Mouse (Mus musculus): Measurements from ENCODE around the gene Myo1g. TPM values are rescaled to one million over a fixed set of nuclear protein-coding genes. Genes with fewer than 3 reads are reported as not detected.

The Myo1g gene
- total RNA-seq, 4 experiments from 2014 or later = 0.44 to 1.3 (median 0.67) TPM

DNA sequence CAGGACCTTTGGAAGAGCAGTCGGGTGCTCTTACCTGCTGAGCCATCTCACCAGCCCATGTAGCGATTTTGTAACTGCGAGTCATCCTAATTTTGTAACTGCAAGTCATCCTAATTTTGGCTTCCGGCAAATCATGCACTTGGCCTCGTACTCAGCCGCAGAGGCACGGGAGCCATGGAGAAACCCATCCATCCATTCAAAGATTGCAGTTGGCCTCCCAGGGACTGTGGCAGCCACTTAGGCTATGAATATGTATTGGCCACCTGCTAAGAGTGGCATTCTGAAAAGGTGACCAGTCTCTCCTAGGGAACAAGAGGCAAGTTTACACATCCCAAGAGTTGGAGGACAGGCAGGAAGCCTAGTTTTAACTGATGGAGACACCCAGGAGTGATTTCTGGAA is 31.5 kb downstream of the Myo1g start:
- no peak for DNase-seq (ENCODE audit: low spot score in 2 of 2)

DNA sequence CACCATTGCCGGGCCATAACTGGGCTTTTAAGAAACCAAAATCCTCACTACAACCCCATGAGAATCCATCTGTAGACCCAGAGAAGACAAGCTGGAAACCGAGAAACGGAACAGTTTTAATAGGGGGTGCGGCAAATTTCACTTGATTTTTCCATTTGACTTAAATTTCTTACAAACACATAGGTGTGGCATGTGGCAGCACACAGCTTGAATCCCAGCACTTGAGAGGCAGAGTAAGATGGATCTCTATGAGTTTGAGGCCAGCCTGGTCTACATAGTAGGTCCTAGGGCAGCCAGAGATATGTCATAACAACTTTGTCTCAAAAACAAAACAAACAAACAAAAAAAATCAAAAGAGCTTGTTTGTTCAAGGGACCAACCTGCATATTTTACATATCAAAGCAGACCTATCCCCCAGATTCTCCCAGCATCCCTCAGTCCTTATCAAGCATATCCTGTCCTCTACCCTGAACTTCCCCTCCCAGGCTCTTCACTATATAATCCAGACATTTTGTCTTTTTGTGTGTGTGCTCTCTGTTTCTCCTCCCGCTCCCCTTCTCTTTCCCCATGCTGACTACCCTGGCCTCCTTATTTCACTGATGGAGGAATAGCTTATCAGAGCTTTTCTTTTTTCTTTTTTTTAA is 32.6 kb downstream of the Myo1g start:
- no peak for DNase-seq (ENCODE audit: low spot score in 2 of 2)

DNA sequence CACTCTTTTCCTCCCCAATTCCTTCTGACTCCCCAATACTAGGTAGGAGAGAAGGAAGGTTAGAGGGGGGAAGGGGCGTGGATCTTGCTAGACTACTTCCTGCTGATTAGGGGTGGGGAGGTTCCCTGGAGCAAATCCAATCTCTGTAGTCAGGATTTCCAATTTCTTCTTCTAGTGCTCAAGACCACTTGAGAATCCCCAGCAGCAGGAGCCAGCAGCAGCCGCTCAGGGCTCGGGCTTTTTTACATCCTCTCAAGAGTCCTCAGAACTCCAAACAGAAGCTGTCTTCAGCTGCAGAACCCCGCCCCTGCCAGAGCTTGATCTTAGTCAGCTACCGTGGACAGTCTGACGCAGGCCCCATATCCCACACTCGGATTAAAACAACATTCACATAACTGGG is 33.3 kb downstream of the Myo1g start:
- no peak for DNase-seq (ENCODE audit: low spot score in 2 of 2)

DNA sequence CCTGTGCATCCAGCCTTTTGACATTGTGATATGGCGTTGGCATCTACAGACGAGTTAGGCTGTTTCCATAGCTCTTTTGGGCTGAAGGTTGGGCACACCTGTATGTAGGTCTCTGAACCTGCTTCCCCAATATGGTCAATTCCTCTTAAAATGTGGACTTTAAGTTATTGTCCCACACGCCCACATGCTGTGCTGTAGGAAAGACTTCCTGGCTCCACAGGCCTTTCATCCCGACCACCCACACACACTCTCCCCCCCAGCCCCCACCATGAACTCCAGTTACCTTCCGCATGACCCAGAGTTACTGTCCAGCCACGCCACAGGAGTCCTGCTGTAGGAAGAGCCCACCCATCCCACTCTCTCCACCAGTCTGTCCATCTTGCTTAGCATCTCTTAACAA is 33.8 kb downstream of the Myo1g start:
- DNase-seq (ENCODE audit: low spot score in 2 of 2) = no peak

DNA sequence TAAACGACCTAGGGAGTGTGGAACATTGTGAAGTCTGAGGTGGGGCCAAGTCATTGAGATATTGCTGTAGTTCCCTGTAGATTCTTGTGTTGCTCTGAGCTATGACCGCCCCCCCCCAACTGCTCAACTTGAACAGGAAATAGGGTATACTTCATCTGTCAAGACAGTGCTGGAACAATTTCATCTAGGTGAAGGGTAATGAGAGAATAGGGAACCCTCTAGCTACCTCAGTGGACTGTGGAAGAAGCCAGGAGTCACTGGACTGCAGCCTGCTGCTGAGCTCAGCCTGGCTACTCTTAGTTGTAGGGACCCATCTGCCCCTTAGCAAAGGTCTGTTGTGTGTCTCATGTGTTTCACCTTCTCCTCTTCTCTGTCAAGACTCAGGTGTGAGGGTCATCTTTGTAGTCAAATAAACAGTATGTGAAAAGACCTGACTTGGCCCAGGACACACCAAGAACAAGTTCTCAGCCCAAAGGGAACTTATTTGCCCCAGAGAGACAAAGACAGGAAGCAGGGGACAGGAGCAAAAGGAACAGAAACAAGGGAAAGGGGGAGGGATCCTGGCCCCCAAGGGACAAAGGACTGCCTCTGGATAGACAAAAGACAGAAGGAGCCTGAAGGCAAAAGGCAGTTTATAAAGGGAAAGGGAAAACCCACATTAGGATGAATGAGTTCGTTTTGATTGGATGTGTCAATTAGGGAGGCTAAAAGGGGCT is 36.4 kb downstream of the Myo1g start:
- DNase-seq (ENCODE audit: low spot score in 2 of 2) = no peak

DNA sequence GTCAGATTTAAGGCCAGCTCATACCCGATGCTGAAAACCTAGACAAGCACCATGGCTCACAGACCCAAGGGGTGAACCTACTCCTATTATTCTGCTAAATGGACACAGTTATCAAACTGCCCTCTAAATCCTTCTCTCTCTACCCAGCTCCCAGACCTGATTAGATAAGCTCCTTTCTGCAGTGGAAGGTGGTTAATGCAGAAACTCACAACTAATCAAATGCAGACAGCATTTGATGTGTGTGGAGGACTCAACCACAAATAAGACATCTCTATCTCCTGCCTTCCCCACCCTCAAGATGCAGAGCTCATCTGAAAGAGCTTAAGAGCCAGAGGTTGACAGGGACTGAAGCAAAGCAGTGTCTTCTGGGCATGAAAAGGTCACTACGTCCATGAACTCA is 37.7 kb downstream of the Myo1g start:
- DNase-seq (ENCODE audit: low spot score in 2 of 2) = no peak

DNA sequence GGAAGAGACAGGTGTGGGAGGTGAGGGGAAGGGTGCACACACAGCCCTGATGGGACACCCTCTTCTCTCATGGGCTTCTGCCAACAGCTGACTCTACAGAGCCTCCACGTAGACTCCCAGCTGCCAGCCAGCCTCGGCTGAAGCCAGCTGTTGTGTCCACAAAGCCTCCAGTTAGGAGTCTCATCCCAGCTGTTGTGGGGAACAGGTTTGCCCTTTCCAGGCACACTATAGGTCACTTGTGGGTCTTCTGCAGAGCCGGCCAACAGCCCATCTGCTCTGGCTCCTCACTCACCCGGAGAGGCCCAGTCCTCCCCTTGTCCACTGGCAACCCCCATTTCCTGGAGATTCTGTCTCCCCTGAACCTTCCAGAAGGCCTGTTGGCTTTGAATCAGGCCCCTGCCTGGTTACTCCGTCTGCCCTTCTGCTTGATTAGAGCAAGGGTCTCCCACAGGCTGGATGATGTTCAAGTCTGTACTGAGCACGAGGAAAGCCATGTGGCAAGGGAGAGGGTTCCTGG is 39.0 kb downstream of the Myo1g start:
- DNase-seq (ENCODE audit: low spot score in 2 of 2) = no peak

DNA sequence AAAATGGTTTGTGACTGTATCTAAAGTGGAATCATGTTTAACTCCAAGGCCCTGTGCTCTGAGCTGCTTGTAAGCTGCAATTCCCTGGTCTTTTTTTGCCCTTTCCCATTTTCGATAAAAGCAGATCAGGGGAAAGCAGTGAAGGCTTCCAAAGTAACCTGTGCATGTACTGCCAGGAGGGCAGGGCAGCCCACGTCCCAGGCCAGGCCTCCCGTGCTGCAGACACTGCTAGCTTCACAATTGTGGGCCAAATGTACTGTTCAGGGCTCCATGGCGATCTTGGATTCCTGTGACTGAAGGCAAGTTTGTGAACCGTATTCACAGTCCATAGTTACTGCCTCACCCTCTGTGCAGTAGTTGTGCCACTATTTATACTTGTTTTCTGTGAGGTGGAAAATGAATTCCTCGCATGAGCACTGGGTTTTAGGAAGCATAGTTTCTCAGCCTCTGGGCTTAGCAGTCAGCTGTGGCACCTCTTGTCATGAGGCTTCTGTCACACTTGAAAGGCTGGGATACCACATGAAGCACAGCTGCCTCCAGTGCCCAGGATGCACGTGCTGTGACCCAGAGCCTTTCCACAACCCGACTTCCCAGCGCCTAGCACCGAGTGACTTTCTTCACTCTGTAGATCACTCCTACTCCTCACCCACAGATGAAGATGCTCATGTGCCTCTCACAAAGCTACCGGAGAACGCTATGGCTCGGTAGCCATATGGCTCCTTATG is 39.9 kb downstream of the Myo1g start:
- no peak for DNase-seq (ENCODE audit: low spot score in 2 of 2)

DNA sequence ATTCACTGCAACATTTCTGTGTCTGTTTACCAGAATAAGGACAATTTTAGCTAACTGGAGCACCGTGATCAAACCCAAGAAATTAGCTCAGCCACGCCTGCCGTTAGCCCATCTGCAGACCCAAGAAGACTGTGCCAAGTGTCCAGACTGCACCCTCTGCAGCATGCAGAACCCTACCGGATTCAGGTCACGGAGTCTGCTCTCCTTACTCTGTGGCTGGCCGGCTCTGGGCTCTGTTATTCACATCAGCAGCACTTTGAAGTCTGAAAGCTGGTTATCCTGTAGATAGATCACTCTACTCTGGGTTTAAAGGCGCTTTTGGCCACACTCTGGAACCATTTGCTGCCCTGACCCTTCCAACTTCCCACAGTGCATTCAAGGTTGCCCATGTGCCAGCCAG is 40.6 kb downstream of the Myo1g start:
- DNase-seq (ENCODE audit: low spot score in 2 of 2) = no peak

DNA sequence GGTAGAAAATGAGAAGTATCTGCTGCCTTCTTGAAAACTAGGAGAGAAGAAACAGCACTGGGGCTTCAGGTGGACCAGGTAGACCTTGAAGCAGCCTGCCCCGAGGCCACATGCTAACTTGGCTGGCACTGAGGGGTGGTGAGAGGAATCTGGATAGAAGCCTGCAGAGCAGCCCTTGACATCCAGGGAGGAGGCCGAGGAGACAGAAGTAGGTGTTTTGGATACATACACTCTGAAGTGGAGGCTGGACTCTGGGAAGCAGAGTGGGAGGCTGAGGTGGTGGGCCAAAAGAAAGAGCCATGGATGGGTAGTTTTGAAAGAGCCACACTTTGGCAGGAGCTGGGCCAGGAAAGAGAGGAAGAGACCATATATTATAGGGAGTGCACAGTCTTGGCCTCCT is 41.5 kb downstream of the Myo1g start:
- no peak for DNase-seq (ENCODE audit: low spot score in 2 of 2)

DNA sequence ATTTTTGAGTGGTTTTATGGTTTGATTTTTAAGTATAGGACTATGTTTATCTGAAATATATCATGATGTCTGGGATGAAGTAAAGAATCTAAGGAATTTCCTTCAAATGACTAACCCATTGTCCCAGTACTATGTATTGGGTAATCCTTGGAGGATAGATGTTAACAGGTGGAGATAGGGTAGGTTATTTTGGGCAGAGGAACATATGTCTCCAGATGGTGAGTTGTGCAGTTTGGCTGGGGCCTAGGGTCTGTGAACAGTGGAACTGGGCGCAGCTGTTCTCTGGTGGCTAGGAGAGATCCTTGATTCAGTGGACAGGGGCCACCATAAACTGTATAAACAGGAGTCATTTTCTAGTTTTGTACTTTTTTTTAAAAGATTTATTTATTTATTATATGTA is 43.4 kb downstream of the Myo1g start:
- DNase-seq (ENCODE audit: low spot score in 2 of 2) = no peak

DNA sequence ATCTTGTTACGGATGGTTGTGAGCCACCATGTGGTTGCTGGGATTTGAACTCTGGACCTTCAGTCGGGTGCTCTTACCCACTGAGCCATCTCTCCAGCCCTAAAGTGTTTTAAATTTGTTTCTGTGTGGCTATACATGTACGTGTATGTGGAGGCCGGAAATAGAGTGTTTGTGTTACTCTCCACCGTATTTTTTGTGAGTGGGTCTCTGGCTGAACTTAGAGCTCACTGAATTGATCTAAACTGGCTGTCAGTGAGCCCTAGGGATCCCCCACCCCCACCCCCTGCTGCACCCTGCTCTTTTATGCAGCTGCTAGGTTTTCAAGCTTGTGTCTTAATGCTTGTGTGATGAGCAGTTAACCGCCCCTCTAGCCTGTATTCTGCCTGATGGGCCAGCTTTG is 43.9 kb downstream of the Myo1g start:
- DNase-seq (ENCODE audit: low spot score in 2 of 2) = no peak

DNA sequence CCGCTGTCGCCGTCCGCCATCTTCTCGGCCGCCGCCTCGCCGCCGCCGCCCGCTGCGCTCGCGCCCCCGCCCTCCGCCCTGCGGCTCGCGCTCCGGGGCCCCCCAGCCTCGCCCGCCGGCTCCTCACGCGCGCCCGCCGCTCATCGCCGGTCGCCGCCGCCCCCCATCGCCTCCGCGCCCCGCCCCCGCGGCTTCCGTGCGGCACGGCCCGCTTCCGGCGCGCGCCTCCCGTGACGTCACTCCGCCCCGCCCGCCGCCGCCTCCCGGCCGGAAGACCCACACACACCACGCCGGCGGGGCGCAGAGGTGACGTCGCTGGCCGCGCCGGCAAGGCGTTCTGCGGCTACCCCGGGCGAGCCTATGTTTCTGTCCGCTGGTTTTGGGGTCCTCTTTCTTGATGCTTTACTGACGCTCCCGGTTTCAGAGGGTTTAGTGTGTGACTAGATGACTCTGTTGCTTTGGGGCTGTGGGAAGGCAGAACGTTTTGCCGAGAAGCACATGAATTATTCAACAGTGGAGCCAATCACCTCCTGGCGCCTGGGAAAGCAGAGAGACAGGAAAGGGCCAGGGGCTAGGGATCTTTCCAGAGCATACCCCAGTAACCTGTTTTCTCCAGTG is 44.8 kb downstream of the Myo1g start, which contains the start of gene Purb:
Gene Purb, minus strand, starts transcription at position 51 of the 618 bp plus-strand sequence.
- peak; percentile 88 to 90 for DNase-seq (ENCODE audit: low spot score in 2 of 2)

DNA sequence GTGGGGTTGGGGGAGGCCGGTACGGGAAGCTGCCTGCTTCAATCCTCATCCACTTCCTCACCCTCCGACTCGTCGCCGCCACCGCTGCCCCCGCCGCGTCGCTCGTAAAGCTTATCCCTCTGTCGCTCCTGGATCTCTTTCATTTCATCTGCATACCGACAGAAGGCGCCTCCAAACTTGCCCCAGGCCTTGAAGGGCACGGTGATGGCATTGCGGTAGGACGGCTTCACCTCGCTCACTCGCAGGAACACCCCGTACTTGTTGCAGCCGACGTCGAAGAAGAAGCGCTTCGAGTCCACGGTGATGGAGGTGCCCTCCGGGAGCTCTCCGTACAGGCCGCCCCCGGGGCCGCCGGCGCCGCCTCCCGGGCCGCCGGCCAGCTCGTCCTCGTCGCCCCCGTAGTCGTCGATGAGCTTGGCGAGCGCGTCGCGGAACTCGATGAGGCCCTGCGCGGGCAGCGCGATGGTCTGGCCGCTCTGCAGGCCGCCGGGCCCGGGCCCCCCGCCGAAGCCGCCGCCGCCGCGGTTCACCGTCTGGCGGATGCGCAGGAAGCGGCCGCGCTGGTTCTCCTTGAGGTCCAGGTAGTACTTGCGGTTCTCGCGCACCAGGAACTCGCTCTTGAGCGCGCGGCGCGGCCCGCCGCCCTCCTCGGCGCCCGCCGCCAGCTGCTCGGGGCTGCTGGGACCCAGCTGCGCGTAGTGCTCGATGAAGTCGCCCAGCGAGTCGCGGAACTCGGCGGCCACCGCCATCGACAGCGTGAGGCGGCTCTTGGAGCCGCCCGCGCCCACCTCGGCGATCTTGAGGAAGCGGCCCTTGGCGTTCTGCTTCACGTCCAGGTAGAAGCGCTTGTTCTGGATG is 45.7 kb downstream of the Myo1g start:
- peak; percentile 23 to 35 for DNase-seq (ENCODE audit: low spot score in 2 of 2)

DNA sequence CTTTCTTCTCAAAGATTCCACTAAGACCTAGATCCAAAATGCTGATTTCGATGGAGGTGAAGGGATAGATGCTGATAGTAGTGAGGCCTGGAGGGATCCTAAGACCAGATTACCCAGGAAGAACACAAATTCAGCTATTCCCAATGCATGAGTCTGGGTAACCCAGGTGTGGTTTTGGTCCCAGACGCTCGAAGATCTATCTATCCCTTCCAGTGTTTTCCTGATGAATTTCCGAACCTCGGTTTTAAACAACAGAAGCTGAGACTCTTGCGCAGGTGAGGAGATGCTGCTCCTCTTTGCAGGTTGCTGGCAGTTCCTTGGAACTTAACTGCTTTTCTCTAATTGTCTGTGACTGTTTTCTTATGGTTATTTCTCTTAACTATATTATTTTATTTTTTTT is 46.4 kb downstream of the Myo1g start:
- DNase-seq (ENCODE audit: low spot score in 2 of 2) = no peak

DNA sequence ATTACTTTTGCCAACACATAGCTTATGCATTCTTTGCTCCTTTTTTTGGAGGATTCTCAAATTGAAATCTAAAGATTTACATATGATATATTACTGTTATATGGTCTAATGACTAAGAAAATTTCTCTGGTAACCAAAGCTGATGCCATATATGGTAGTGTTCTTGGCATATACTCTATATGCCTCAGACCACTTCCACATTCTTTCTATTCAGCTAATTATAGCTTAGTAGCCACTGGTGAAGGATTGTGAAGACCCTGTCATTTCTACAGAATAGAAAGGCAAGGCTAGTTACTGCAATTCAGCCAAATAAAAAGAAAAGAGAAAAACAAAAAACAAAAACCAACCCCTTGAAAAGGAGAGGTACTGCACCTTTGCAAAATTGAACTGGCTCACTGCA is 48.7 kb downstream of the Myo1g start:
- no peak for DNase-seq (ENCODE audit: low spot score in 2 of 2)

DNA sequence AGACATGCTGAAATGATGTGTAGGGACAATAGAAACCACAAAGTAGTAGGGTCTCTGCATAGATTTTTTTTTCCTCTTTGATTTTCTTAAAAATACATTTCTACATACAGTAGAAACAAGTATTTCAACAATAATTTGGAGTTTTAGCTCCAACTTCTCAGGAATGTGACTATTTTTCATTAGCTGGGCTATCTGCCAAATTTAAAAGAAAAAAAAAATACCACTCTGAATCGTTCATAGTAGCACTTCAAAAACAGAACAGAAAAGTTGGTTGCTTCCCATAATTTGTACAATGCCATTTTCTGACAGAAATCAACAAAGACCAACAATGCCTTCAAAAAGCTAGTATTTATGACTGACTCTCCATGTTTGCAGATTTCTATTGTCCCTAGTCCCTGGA is 49.3 kb downstream of the Myo1g start:
- no peak for DNase-seq (ENCODE audit: low spot score in 2 of 2)

DNA sequence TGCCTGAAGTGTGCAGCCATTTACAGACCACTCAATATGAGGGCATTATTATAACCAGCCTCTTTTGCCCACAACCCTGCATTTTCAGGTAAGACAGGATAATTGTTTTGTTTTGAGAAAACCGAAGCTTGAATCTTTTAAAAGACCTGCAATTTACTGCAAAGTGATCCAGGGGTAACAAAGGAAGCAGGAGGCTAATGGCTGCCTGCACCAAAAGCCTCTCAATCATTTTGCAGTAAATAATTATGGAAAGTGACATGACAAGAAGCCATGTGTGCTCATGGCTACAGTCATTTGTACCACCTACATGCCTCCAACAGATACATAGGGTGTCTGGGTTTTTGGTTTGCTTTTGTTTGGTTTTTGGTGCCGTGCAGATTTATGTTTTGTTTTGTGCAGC is 49.7 kb downstream of the Myo1g start:
- no peak for DNase-seq (ENCODE audit: low spot score in 2 of 2)

DNA sequence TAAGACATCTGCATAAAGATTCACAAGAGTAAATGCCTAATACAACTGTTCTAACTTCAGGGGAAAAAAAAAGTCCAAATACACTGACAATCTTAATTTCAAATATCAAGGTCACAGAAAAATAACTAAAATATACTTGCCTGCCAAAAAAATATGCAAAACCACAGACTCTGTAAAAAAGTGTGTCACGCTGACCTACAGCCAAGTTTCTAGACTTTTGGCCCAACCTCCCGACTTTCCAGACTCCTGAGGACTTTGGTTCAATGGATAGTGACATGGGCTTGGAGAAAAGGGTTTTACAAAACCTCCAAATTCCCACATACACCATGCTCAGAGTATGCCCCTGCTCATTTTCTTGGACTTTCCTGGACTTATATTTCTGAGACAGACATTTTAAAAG is 52.2 kb downstream of the Myo1g start:
- no peak for DNase-seq (ENCODE audit: low spot score in 2 of 2)

DNA sequence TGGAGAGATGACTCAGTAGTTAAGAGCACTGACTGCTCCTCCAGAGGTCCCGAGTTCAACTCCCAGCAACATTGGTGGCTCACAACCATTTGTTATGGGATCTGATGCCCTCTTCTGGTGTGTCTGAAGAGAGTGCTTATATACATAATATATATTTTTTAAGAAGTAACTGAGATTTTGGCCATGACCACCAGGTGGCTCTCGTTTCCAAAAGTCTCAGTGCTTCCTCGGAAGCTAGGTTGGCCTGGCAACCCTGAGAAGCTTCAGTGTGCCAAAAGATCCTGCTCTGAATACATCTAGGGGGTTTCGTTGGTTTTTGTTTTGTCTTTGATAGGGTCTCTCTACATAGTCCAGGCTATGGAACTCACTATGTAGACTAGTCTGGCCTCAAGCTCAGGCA is 55.6 kb downstream of the Myo1g start:
- DNase-seq (ENCODE audit: low spot score in 2 of 2) = no peak

Data from left cerebral cortex, adult 8-10 months (tissue).